Mouse (Mus musculus) left cerebral cortex, adult 9 months (tissue): ENCODE measurements at regions not wholly inside any gene's neighbourhood (a gene's known extent, or its start where the extent isn't known, plus 50 kb on each side); places are given as distances from the start of the nearest gene placed in this dataset.
"Not testable (repeated sequence)": the region's sequence is repeated elsewhere in the genome, so short reads cannot be mapped to it uniquely, and the experiment has no call there.

Experiments used
- DNase-seq, 2 experiments: peaks; one replicate each; pipeline ENCODE4 v3.0.0; 2022; ENCODE audit warnings: low spot score in 2 of 2

DNA sequence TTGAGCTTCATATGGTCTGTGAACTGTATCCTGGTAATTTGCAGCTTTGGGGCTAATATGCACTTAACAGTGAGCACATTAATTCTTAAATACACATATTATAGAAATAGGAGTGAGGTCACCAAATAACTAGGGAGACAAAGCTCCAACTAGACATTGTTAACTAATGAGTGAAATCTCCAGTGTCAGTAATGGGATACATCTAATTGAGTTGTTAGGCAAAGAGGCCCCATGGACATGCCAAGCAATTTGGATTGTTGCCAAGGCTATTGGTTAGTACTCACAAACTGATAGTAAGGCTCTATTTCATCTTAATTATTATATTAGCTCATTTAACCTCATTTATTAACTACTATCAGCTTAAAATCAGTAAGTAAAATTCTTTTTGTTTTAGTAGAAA, 698.5 kb downstream of the Triml1 start:
- no peak for DNase-seq

DNA sequence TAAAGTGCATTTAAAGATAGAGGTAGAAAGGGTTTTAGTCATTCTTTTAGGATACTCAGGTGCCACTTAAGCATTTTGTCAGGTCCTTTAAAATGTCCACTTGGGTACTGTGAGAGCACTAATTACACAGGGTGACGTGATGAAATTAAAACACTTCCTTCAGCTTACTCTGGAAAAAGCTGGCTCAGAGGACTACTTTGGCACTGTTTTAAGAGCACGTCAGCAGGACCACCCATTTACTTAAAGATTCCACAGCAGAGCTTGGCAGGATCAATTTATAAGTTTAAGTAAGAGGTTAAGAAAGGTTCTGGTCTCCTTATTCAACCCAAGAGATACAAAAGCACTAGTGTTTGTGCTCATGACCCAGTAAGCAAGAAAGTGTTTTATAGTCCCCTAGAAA, 738.7 kb downstream of the Triml1 start:
- DNase-seq: no peak

DNA sequence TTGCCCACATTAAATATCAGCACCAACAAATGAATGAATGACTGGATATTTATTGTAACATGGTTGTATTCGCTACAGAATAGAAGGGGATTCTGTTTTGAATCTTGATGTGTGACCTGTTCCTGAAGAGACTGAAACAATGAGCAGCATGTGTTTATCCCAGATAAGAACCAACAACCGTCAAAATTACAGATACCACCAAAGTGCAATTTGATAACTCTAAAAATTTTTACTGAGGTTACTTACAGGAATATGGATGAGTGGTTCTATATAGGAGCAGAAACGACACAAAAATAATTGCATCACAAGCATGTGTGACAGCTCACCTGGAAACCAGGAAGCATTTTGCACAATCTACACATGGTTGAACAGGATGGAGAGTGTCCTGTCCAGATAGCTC, 744.4 kb downstream of the Triml1 start:
- DNase-seq: no peak

DNA sequence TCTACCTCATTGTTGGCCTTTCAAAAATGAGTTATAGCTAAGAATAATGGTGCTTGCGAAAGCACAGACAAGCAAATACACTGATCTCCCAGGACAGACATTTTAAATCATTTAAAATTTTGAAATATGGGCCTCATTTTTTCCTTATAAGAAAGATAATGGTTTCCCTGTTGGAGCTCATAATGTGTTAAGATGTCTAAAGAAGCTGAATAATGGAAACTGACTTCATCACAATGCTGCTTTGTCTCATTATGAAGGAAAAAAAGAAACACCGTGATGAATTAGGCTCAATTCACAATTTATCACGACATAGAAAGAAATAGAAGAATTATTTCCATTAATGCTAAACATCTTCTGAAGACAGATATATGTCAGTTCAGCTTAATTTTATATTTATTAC, 752.5 kb downstream of the Triml1 start:
- DNase-seq: no peak

DNA sequence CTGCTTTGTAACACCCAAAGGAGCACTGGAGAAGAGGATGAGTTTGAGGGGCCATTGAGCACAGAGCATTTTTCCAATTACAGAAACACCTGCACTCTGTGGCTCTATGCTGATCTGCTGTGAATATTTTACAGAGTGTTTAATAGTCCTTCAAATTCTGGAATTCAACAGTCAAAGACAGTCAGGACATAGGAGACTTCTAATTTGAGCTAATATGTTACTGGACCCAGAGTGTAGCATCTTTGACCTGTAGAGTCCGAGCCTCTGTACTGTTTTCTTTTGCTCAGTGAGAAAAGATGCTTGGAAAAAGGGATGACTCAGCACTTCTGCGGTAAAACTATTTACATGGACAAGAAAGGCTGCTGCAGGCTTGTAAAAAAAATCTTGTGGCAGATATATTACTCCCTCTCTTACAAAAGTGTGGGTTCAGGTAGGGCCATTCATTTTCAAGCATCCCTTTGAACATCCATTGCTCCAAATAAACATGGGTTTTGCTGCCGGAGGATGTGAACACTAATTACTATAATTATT, 793.1 kb downstream of the Triml1 start:
- no peak for DNase-seq

GRCm38 (mm10) chr8:42334708-42335107, 806.6 kb downstream of the Triml1 start:
- no peak for DNase-seq

DNA sequence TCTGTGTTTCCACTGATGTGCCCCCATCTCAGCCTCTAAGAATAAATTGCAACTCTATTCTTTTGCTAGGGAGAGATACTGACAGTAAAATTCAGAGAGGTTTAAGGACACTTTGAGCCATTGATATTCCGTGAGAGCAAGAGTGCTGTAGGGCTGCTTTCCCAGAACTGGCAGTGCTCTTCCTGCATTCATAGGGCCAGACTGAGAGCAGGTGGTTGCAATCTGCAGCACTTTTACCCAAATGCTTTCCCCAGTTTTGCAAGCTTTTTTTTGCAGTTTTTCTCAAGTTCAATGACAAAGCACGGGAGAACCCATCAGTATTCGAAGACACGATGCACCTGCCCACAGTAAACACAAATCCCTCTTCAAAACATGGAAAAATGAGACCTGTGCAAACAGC, 816.6 kb downstream of the Triml1 start:
- no peak for DNase-seq

GRCm38 (mm10) chr8:42322862-42323261, 818.4 kb downstream of the Triml1 start:
- DNase-seq: no peak

DNA sequence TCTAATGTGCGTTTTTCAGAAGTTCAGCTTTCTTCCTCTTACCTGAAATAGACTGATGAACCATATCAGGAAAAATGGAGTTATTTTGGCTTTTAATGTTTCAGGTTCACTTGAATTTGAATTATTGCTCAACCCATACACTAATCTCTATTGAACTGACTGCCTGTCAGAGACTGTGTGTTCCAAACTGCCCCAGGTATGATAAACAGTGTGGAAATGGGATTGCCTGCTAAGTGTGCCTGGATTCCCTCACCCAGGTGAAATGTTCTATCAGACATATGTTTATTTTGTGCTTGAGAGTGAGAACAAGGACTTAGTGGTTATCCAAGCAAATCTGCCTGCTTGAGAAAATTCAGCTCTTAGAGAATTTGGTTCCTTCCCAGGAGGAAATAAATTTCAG, 830.2 kb downstream of the Triml1 start:
- no peak for DNase-seq

DNA sequence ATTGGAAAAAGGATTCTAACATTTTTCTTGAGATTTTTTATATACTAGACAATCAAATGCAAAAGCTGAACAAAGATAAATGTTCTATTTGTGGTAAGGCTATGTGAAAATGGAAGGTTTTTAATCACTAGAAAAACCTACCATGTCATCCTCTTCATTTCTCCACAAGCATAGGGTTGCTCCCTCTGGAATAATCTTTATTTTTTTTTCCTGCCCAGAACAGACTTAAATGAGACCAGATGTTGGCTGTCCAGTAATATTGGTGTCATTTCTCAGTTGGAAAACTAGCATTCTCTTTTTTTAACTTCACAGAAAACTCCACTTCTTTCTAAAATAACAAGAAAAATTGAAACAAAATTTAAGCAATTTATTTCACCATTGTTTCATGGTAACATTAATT, 849.9 kb downstream of the Triml1 start:
- DNase-seq: no peak

- no peak for DNase-seq
These were observed 859.3 kb downstream of the Triml1 start for GRCm38 (mm10) chr8:42282011-42282410.

GRCm38 (mm10) chr8:42253358-42253757, 836.5 kb upstream of the Frg1 start:
- peak in 1 of 2 experiments; percentile 4 for DNase-seq

- DNase-seq: not testable (repeated sequence)
These were observed 825.4 kb upstream of the Frg1 start for GRCm38 (mm10) chr8:42242321-42242720.

DNA sequence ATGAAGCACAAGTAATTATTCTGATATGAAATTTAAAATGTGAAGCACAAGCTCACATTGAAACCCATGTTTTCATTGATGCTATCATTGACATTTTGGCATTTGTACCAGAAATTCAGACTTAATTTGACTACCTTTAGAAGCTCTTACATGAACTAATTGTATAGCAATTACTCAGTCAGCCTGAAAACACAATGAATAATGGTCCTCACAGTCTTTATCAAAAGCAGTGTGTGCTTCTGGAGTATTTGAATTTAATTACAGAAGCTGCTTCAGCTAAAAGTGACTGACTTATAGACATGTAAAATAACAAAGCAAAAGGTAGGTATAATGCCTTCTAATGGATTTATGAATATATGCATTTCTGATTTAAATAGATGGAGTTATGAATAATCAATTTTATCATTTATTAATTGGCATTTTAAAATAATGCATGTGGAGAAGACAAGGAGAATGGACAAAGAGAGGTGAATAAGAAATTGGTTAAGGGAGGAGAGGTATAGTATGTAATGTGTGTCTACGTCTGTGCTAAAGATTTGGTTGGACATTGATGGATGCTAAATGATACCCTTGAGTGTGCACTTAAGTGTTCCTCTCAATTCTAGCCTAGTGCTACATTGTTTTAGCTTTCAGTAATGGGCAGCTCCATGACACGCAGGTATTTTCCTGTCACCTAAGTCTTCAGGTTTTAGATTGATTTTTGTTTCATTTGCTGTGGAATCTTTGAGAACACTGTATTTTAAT, 803.2 kb upstream of the Frg1 start:
- no peak for DNase-seq

DNA sequence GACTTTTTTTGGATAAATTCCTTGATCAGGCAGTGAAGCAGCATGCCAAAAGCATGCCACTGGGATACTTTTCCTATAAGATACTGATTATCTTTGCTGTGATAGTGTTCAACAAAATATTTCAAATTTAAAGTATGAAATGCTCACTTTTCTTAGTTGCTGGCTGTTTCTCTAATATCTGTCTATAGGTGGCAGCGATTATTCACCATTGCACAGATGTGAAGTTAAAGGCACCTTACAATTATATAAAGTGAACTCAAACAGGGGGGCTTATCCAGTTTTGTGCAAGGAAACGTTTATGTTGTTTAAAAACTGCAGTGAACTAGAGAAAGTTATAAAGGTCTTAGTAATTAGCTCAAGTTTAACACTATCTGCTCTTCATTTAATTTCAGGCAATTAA, 794.1 kb upstream of the Frg1 start:
- DNase-seq: no peak

GRCm38 (mm10) chr8:42209989-42210388, 793.1 kb upstream of the Frg1 start:
- DNase-seq: no peak

DNA sequence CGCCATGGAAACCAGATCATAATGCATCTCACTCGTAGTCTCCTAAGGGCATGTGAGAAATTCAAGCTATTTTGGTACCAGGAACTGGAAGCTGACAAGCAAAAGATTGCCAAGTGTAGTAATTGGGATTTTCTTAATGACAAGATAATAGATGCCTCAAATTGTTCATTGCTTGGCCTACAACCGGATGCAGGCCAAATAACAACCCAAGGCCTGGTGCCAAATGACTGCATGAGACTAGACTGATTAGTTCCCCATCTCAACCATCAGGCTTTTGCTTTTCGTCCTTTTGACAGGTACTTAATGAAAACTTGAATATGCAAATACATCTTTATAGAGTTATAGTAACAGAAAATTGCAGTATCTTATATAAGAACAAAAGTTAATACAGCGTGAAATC, 780.4 kb upstream of the Frg1 start:
- no peak for DNase-seq

DNA sequence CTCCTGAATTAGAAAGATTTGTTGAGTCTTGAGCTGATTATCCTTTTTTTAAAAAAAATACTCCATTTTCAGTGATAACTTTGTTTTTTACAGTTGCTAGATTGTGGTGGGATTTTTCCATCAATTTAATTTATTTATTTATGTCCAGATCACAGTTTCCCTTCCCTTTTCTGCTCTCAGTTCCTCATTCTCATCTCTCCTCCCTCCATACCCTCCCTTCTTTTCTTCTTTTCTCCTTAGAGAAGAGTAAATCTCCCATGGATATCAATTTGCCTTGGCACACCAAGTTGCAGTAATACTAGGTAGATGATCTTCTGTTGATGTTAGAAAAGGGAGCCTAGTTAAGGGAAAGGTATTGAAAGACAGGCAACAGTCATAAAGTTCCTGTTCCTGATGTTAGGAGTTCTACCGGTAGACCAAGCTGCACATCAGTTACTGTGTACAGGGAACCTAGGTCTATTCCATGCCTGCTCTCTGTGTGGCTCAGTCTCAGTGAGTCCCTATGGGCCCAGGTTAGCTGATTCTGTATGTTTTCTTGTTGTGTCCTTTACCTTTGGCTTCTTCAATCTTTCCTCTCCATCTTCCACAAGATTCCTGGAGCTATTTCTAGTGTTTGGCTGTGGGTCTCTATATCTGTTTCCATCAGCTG, 777.2 kb upstream of the Frg1 start:
- no peak for DNase-seq

GRCm38 (mm10) chr8:42187083-42187482, 770.2 kb upstream of the Frg1 start:
- no peak for DNase-seq

DNA sequence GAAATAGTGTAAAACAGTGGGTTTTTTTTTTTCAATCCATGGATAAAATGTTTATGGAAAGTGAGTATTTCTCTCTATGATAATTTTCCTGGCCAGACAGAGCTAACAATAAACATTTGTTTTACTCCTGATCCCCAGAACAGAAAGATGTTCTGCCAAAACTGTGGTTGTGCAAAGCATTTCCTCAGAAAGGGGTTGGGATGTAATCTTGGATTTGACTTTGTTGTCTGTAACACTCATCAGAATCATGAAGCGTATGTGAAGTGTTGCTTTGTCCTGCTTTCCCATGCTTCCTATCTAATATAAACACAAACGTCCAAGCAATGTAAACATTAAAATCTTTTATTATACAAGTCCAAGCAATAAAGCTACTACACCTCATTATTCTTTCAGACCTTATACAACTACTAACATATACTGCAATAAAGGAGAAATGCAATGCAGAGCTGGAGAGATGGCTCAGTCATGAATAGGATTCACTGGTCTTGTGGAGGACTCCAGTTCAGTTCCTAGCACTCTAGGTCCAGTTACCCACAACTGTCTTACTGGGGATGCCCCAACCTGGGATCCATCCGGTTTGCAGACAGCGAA, 766.5 kb upstream of the Frg1 start:
- DNase-seq: no peak

DNA sequence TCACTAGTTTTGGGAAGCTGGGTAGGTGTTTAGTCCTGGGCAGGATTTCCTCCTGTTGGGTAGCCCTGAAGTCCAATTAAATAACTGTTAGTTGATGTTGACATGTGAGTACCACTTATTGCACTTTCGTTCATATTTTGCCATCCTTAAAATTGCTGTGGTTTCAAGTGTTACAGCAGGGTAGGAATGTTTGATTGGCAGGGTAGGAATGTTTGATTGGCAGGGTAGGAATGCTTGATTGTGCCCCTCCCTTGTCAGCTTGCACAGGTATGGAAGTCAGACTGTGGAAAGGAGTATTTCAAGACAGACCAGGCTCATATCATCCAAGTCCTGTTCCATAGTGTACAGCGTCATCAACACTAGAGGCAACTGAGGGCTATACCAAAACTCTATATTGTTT, 745.6 kb upstream of the Frg1 start:
- no peak for DNase-seq

- no peak for DNase-seq
These were observed 740.1 kb upstream of the Frg1 start for GRCm38 (mm10) chr8:42157006-42157405.

DNA sequence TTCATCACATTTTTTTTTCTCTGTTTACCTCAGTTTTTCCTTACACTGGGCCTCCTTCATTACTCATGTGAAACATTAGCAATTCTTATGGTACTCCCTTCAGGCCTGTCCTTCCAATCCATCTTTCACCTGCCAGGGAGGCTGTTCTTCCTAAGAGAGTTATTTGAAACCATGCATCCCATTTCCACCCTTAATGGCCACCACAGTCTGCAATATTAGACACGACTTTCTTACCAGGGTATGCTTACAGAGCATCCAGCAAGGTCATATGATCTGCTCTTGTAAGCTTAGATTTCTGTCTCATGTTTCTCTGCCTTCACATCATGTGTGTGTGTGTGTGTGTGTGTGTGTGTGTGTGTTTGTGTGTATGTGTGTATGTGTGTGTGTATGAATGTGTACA, 739.7 kb upstream of the Frg1 start:
- no peak for DNase-seq
